Mouse (Mus musculus) cerebellum, adult 2 months (tissue): ENCODE data around the gene Rps19. TPM values are rescaled to one million over a fixed set of nuclear protein-coding genes. Genes with fewer than 3 reads are reported as not detected.

Experiments
- DNase-seq, 2 experiments: peaks; one replicate each; pipeline ENCODE4 v3.0.0; 2021
- H3K27ac ChIP-seq: fragments of 200-500 bp; 2 replicates; pipeline ENCODE4 v1.5.1; 2012; ENCODE audit warnings: low read length, control low read depth, inconsistent platforms; ENCODE audit not compliant: insufficient read depth
- H3K27me3 ChIP-seq: fragments of 200-500 bp; 2 replicates; pipeline ENCODE4 v1.6.1; 2012; ENCODE audit warnings: inconsistent platforms, mild to moderate bottlenecking, low read length, moderate library complexity; ENCODE audit not compliant: control insufficient read depth, insufficient read depth
- H3K4me1 ChIP-seq: fragments of 200-500 bp; 2 replicates; pipeline ENCODE4 v1.6.1; 2011; ENCODE audit warnings: low read length; ENCODE audit not compliant: control insufficient read depth, insufficient read depth
- H3K4me3 ChIP-seq: fragments of 200-500 bp; replicated peaks from 2 replicates; pipeline ENCODE3; 2011; ENCODE audit warnings: mild to moderate bottlenecking, low read depth, low read length, control low read depth; ENCODE audit not compliant: insufficient read depth
- CTCF ChIP-seq: fragments of 200-500 bp; IDR thresholded peaks from 2 replicates; pipeline ENCODE4 v1.5.1; 2011; ENCODE audit warnings: low read depth, mild to moderate bottlenecking, control low read depth, low read length, moderate library complexity, borderline replicate concordance; ENCODE audit not compliant: insufficient read depth
- POLR2A ChIP-seq: fragments of 200-500 bp; IDR thresholded peaks from 2 replicates; pipeline ENCODE4 v1.6.1; 2011; ENCODE audit warnings: low read length, control low read depth, borderline replicate concordance; ENCODE audit not compliant: insufficient read depth
- WGBS: fragments of 180-500 bp; shearing (Covaris S2); methylation state at CpG from one replicate; pipeline ENCODE4 v1.1.7; 2018; 5-methylcytosine and 5-hydroxymethylcytosine counted together
- polyA plus RNA-seq: library from polyadenylated mRNA; depleted of rRNA; stranded (reverse); fragments of >200 nt; gene quantifications from 2 replicates; pipeline ENCODE4 v1.2.3, GENCODE M21; 2012; rRNA removed

Gene Rps19
- polyA plus RNA-seq, 1 experiment = 314 TPM

- peak; percentile 47 to 52 for DNase-seq
- H3K4me3 ChIP-seq = no peak overlapping the region
- H3K27me3 ChIP-seq = no peaks in the 10 kb centered on the region
- H3K4me1 ChIP-seq = no peaks in the 10 kb centered on the region
- 21% methylated on average over 14 of the region's 14 CpGs for WGBS
- H3K27ac ChIP-seq = no peak overlapping the region
- no peak for TF ChIP-seq POLR2A
These were observed 28.3 kb downstream of the Rps19 start for GRCm38 (mm10) chr7:24912480-24912879.

GRCm38 (mm10) chr7:24918763-24919323, 34.7 kb downstream of the Rps19 start:
- Histone ChIP-seq H3K27ac (no peak overlapping the region), H3K4me1 (peaks cover 4% of the 10 kb centered on the region; the same call in 1 of the 2 replicates), H3K4me3 (no peak overlapping the region), H3K27me3 (no peaks in the 10 kb centered on the region)
- TF ChIP-seq POLR2A = no peak
- no peak for TF ChIP-seq CTCF
- WGBS = 83% methylated on average over 20 of the region's 20 CpGs
- no peak for DNase-seq

GRCm38 (mm10) chr7:24919728-24920127, 35.6 kb downstream of the Rps19 start:
- no peak for TF ChIP-seq CTCF
- no peaks in the 10 kb centered on the region for H3K27me3 ChIP-seq
- no peak overlapping the region for H3K4me3 ChIP-seq
- DNase-seq = peak in 1 of 2 experiments; percentile 37
- no peak overlapping the region for H3K27ac ChIP-seq
- WGBS = 25% methylated on average over 9 of the region's 9 CpGs
- H3K4me1 ChIP-seq = peaks cover 4% of the 10 kb centered on the region; the same call in 1 of the 2 replicates

GRCm38 (mm10) chr7:24930475-24930874, 46.3 kb downstream of the Rps19 start:
- 25% methylated on average over 6 of the region's 6 CpGs for WGBS
- Histone ChIP-seq H3K27me3 (peaks cover 8% of the 10 kb centered on the region; the same call in 1 of the 2 replicates), H3K4me3 (no peak overlapping the region)

GRCm38 (mm10) chr7:24931651-24932050, 47.5 kb downstream of the Rps19 start:
- WGBS = 4% methylated on average over 15 of the region's 15 CpGs
- H3K27ac ChIP-seq = no peak overlapping the region
- H3K4me1 ChIP-seq = peaks cover 5% of the 10 kb centered on the region; the same call in 1 of the 2 replicates
- no peak overlapping the region for H3K4me3 ChIP-seq
- peaks cover 8% of the 10 kb centered on the region; the same call in 1 of the 2 replicates for H3K27me3 ChIP-seq
- TF ChIP-seq POLR2A = no peak
- TF ChIP-seq CTCF = no peak
- DNase-seq = no peak

More at GRCm38 (mm10) chr7:24930475-24930874, 46.3 kb downstream of the Rps19 start:
- peaks cover 5% of the 10 kb centered on the region; the same call in 1 of the 2 replicates for H3K4me1 ChIP-seq
- no peak overlapping the region for H3K27ac ChIP-seq
- TF ChIP-seq POLR2A = no peak
- TF ChIP-seq CTCF = no peak
- DNase-seq = no peak

Other genes starting within 250 kb of the Rps19 start
- gene Lypd3, start 247.8 kb upstream of the Rps19 start, polyA plus RNA-seq = 0.08 TPM in 1 of 2 replicates, not detected in the other
- not detected in 2 replicates for gene Tex101, start 207.7 kb upstream of the Rps19 start, polyA plus RNA-seq
- not detected in 2 replicates for gene BC049730, start 175.1 kb upstream of the Rps19 start, polyA plus RNA-seq
- not detected in 2 replicates for gene Gm4763, start 157.5 kb upstream of the Rps19 start, polyA plus RNA-seq
- 0.11 and 0.17 TPM in 2 replicates for gene Cd177, start 124.1 kb upstream of the Rps19 start, polyA plus RNA-seq
- 0.29 and 0.30 TPM in 2 replicates for gene Ceacam10, start 107.2 kb upstream of the Rps19 start, polyA plus RNA-seq
- gene Gm9844, start 22.2 kb upstream of the Rps19 start, polyA plus RNA-seq = 4.8 and 6.4 TPM in 2 replicates
- gene Lypd4, start 14.4 kb upstream of the Rps19 start, polyA plus RNA-seq = not detected in 2 replicates
- not detected in 2 replicates for gene Dmrtc2, start 14.3 kb upstream of the Rps19 start, polyA plus RNA-seq
- gene Cd79a, start 13.0 kb downstream of the Rps19 start, polyA plus RNA-seq = 0.85 and 1.1 TPM in 2 replicates
- 162 and 173 TPM in 2 replicates for gene Arhgef1, start 18.5 kb downstream of the Rps19 start, polyA plus RNA-seq
- 1.00 and 1.4 TPM in 2 replicates for gene Gm4881, start 60.1 kb downstream of the Rps19 start, polyA plus RNA-seq
- 637 and 648 TPM in 2 replicates for gene Rabac1, start 88.4 kb downstream of the Rps19 start, polyA plus RNA-seq
- gene Atp1a3, start 121.6 kb downstream of the Rps19 start, polyA plus RNA-seq = 1,466 and 1,473 TPM in 2 replicates
- 74.6 and 77.4 TPM in 2 replicates for gene Grik5, start 188.0 kb downstream of the Rps19 start, polyA plus RNA-seq
- 44.3 and 45.7 TPM in 2 replicates for gene Zfp574, start 188.2 kb downstream of the Rps19 start, polyA plus RNA-seq